Mouse (Mus musculus) left cerebral cortex, adult 9 months (tissue): Measurements from ENCODE around the gene Akap1.
"Not testable (repeated sequence)": the region's sequence is repeated elsewhere in the genome, so short reads cannot be mapped to it uniquely, and the experiment has no call there.

ENCODE experiments used
- DNase-seq, 2 experiments: peaks; one replicate each; pipeline ENCODE4 v3.0.0; 2022; ENCODE audit warnings: low spot score in 2 of 2

Akap1 gene

GRCm38 (mm10) chr11:88864458-88865197 is at the start of gene Akap1:
Gene Akap1, minus strand, starts transcription at chr11:88864586.
- DNase-seq, result peak; percentile 96 to 97

GRCm38 (mm10) chr11:88909388-88910036 is 45.1 kb upstream of the Akap1 start:
- DNase-seq, result no peak

DNA sequence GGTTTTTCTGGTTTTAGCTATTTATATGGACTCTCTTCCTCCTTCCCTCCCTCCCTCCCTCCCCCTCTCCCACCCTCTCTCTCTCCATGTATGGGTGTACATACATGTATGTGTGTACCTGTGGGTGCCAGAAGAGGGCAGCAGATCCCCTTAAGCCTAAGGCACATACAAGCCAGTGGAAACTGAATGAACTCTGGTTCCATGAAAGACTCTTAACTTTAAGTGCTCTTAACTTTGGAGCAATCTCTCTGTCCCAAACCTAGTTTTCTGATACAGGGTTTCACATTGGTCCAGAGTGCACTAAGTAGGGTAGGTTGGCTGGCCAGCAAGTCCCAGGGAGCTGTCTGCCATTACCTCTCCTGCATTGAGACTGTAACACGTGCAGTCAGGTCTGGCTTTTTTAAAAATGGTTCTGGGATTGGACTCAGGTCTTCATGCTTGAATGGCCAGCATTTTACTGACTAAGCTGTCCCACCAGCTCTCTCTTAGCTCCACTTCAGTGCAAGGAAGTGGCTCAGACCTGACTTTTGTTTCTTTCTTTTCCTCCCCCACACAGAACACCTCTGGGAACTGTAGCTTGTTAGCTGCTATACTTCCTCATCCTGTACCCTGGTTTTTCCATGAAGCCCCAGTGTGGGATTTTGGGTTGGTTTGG is 44.3 kb upstream of the Akap1 start:
- peak in 1 of 2 experiments; percentile 52 for DNase-seq

- DNase-seq, result no peak
These were observed 43.5 kb upstream of the Akap1 start for GRCm38 (mm10) chr11:88907886-88908285.

DNA sequence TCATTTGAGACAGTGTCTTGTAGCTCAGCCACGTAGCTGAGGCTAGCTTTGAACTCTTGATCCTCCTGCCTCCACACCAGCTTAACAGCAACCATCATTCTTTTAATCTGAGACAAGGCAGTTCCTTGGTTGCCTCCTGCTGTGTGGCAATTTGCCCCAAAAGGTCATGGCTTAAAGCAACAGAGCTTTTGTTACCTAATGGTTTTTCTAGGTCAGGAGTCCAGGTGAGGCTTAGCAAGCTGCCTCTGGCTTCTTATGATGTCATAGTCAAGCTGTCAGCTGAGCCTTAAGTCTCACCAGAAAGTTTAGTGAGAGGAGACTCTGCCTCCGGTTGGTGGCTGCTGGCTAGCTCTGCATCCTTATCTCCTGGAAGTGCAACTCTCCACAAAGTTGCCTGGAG is 41.2 kb upstream of the Akap1 start:
- DNase-seq, result no peak

GRCm38 (mm10) chr11:88904080-88904479 is 39.7 kb upstream of the Akap1 start:
- DNase-seq, result no peak

DNA sequence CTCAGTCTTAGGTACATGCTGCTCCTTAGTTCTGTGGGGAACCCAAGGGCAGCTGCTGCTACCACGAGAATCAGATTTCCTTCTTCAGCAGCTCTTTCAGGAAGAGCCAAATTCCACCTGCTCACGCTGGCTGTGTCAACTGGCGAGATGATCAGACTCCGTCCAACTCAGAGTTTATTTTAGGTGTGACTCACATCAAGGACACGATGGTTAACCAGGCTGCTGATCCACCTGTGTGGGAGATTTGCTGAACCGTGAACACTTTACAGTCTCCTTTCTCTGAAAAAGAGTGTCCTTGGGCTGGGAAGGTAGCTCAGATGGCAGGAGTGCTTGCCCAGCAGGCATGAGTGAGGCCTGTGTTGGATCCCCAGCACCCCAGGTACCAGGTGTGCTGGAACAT is 38.4 kb upstream of the Akap1 start:
- DNase-seq, result no peak

- DNase-seq, result no peak
These were observed 37.0 kb upstream of the Akap1 start for GRCm38 (mm10) chr11:88901341-88901802.

DNA sequence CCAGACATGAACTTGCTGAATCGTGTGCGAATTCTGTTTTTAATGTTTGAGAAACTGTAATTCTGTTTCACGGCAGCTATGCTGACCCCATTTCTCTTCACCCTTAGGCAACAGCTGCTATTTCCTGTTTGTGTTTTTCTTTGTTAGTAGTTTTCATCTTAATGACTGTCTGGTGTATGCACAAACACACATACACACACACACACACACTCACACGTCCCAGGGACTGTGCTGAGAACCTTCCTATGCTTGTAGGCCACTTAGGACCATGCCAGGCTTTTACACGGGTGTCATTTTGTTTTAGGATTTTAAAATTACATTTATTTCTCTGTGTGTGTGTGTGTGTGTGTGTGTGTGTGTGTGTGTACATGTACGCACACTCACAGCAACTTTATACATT is 35.2 kb upstream of the Akap1 start:
- no peak for DNase-seq

- no peak for DNase-seq
These were observed 34.0 kb upstream of the Akap1 start for GRCm38 (mm10) chr11:88898380-88898763.

DNA sequence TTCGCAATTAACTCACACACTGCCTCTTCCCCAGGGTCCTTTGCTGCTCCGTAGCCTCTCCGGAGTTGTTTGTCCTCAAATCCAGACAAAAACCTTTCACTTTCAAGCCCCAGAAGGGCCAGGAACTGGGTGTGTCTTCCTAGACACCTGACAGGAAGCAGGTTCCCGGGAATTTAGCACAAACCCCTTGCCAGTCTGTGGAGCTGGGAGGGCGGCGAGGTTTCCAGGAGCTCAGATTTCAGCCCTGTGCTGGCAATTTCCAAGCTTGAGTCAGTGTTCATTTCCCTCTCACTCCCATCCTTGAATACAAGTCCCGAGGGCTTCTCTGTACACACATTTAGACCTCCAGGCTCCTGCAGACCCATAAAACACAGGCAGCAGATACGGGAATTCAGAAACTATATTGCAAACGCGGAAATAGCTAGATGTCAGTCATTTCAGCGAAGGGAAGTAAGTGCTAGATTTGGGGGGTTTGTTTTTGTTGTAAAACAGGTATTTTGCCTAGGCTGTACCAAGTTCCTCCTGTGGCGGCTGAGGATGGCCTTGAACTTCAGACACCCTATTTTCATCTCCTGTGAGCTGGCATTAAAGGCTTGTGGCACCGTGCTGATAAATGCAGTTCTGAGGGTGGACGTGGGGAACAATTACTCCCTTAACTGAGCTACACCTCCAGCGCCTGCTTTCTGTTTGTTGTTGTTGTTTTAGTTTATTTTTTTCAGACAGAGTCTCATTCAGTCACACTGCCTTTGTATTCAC is 33.4 kb upstream of the Akap1 start:
- DNase-seq, result no peak

DNA sequence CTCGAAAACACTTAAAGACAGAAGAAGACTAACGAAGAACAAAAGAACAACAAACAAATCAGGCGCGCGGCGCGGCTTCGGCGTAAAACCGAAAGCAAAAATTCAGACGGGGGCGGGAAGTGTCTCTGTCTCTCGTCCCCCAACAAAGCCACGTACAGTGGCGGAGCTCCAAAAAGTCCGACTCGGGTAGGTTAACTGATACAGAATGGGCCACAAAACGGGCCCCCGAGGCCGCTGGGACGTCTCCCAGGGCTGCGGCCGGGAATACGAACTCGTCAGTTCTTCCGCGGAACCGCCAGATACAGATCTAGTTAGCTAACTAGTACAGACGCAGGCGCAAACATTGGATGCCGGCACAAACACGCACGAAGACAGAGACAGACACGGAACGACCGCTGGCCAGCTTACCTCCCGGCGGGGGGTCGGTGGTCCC is 31.4 kb upstream of the Akap1 start:
- DNase-seq, result peak in 1 of 2 experiments; percentile 70

GRCm38 (mm10) chr11:88895235-88895634 is 30.8 kb upstream of the Akap1 start:
- not testable (repeated sequence) for DNase-seq

GRCm38 (mm10) chr11:88894279-88894678 is 29.9 kb upstream of the Akap1 start:
- DNase-seq, result not testable (repeated sequence)

DNA sequence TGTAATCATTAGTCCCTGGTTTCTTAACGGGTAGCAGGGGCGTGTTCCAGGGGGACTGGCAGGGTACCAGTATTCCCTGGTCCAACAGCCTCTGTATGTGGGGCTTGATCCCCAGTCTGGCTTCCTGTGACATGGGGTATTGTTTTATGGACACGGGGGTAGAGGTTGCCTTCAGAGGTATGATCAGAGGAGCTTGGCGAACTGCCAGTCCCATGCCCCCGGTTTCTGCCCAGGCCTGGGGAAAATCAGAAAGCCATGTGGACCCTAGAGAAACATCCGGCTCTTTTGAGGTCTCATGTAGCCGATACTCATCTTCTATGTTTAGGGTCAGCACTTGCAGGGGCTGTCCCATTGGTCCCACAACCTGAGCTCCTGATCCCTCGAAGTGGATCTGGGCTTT is 29.1 kb upstream of the Akap1 start:
- peak in 1 of 2 experiments; percentile 22 for DNase-seq

- DNase-seq, result peak in 1 of 2 experiments; percentile 36
These were observed 28.4 kb upstream of the Akap1 start for GRCm38 (mm10) chr11:88892789-88893188.

- peak in 1 of 2 experiments; percentile 58 for DNase-seq
These were observed 27.7 kb upstream of the Akap1 start for GRCm38 (mm10) chr11:88891921-88892561.

DNA sequence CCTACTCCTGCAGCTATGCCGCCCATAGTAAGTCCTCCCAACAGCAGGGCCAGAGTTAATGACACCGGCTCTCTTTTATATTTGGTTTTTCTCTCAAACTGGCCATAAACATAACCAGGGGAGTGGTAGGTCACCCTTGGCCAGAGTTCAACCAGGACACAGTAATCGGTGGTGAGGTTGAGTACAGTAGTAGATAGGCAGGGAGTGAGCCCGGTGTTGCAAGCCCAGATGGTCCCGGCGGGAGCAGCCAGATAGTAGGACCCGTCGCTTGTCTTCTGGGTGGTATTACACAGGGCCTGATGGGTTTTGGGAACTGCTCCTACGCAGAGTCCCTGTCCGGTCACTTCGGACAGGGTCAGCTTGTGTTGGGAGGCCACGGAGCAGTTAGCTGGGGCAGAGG is 27.1 kb upstream of the Akap1 start:
- peak in 1 of 2 experiments; percentile 51 for DNase-seq

DNA sequence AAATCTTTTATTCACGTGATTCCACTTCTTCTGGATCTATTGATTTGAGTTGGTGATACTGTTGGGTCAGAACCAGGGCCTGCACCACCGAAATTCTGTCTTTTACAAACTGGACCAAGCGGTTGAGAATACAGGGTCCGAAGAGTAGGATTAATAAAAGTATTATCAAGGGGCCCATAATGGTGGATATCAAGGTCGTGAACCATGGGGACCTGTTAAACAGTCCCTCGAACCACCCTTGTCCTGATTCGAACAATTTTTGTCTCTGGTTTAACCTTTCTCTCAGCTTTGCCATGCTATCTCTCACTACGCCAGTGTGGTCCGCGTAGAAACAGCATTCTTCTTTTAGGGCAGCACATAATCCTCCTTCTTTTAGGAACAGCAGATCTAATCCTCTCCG is 26.5 kb upstream of the Akap1 start:
- DNase-seq, result peak in 1 of 2 experiments; percentile 27

DNA sequence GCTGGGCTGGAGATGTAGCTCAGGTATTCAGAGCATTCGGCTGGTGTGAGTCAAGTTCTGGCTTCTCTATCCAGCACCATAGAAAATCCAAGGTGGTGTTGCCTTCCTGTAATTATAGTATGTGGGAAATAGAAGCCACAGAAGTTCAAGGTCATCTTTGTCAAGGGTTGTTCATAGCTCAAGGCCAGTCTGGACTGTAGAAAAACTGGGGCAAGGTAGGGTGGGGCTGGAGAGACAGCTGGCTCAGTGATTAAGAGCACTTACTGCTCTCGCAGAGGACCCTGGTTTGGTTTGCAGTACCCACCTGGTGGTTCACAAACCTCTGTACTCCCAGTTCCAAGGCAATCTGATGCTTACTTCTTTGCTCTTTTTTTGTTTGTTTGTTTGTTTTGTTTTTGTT is 24.6 kb upstream of the Akap1 start:
- no peak for DNase-seq

DNA sequence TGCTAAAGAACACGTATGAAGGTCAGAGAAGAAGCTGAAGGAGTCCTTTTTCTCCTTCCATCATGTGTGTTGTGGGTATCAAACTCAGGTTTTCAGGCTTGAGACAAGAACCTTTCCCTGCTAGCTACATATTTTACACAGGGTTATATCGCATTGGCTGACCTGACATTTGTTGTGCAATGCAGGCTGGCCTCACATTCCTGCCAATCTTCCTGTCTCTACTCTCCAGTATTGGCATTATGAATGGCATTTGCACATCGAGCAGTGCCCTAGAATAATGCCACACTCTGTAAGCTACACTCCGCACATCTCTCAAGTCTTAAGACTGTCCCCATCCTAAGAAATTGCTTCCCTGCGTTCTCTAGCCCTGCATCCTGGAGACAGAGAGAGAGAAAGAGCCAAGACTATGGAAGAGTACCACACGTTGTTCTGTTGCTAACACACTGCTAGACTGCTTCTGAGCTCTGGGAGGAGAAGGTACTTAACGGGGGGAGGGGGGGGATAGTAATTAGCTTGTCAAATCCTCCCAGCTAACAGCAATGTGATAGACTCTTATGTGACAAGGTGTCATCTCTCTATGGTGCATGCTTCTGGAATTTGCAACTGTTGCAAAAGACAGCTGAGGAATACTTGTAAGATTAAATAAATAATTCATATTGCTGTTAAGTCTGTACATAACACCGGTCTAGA is 20.1 kb upstream of the Akap1 start:
- DNase-seq, result no peak
